Mouse (Mus musculus) heart, adult 9 months (tissue): ENCODE measurements around the gene Abcb10.
"Not testable (repeated sequence)": the region's sequence is repeated elsewhere in the genome, so short reads cannot be mapped to it uniquely, and the experiment has no call there.

ENCODE experiments used
- DNase-seq, 2 experiments: peaks; one replicate each; pipeline ENCODE4 v3.0.0; 2022; ENCODE audit warnings: low spot score in 2 of 2

Gene Abcb10

GRCm38 (mm10) chr8:123982826-123983400, at the start of gene Abcb10:
Gene Abcb10, minus strand, starts transcription at chr8:123983122.
- DNase-seq, result peak; percentile 95

GRCm38 (mm10) chr8:124027831-124028230, 44.9 kb upstream of the Abcb10 start:
- no peak for DNase-seq

- not testable (repeated sequence) for DNase-seq
Measured at GRCm38 (mm10) chr8:124026265-124026664, 43.3 kb upstream of the Abcb10 start.

GRCm38 (mm10) chr8:124021237-124022227, 38.6 kb upstream of the Abcb10 start, which contains the start of the genes Taf5l and Urb2:
Gene Taf5l, minus strand, starts transcription at chr8:124021397.
Gene Urb2, plus strand, starts transcription at chr8:124021508.
- DNase-seq, result peak; percentile 91 to 93

- peak; percentile 50 to 54 for DNase-seq
Measured at GRCm38 (mm10) chr8:124020439-124021236, 37.7 kb upstream of the Abcb10 start.

GRCm38 (mm10) chr8:124019782-124020181, 36.9 kb upstream of the Abcb10 start:
- DNase-seq, result no peak

- DNase-seq, result no peak
Measured at GRCm38 (mm10) chr8:124014751-124015150, 31.8 kb upstream of the Abcb10 start.

GRCm38 (mm10) chr8:124014299-124014698, 31.4 kb upstream of the Abcb10 start:
- DNase-seq, result not testable (repeated sequence)

GRCm38 (mm10) chr8:124011989-124012586, 29.2 kb upstream of the Abcb10 start:
- DNase-seq, result no peak

GRCm38 (mm10) chr8:124011580-124011979, 28.7 kb upstream of the Abcb10 start:
- DNase-seq, result no peak

GRCm38 (mm10) chr8:124007829-124008228, 24.9 kb upstream of the Abcb10 start:
- no peak for DNase-seq

GRCm38 (mm10) chr8:124002546-124003108, 19.7 kb upstream of the Abcb10 start:
- no peak for DNase-seq

- peak in 1 of 2 experiments; percentile 31 for DNase-seq
Measured at GRCm38 (mm10) chr8:123999568-123999967, 16.6 kb upstream of the Abcb10 start.

- DNase-seq, result no peak
Measured at GRCm38 (mm10) chr8:123993997-123994396, 11.1 kb upstream of the Abcb10 start.

GRCm38 (mm10) chr8:123993597-123993996, 10.7 kb upstream of the Abcb10 start:
- no peak for DNase-seq

- no peak for DNase-seq
Measured at GRCm38 (mm10) chr8:123992587-123992986, 9.7 kb upstream of the Abcb10 start.

- no peak for DNase-seq
Measured at GRCm38 (mm10) chr8:123990277-123991049, 7.5 kb upstream of the Abcb10 start.

GRCm38 (mm10) chr8:123989128-123989527, 6.2 kb upstream of the Abcb10 start:
- DNase-seq, result no peak

GRCm38 (mm10) chr8:123988605-123989038, 5.7 kb upstream of the Abcb10 start:
- DNase-seq, result peak in 1 of 2 experiments; percentile 27

- no peak for DNase-seq
Measured at GRCm38 (mm10) chr8:123982291-123982793, 580 bp downstream of the Abcb10 start.
